Mouse (Mus musculus) limb, embryonic 12.5 days (tissue): ENCODE data around the gene Hpse2. TPM values are rescaled to one million over a fixed set of nuclear protein-coding genes. Genes with fewer than 3 reads are reported as not detected.

Source experiments
- ATAC-seq: fragments of 200-750 bp; cut with Nextera tagmentation; 2 replicates; pipeline ENCODE4 v1.8.0; 2017; ENCODE audit warnings: low read depth, moderate TSS enrichment; ENCODE audit not compliant: insufficient number of reproducible peaks, insufficient read depth, low FRiP score, low TSS enrichment
- H3K27ac ChIP-seq: fragments of 300-500 bp; sonication (generic); 2 replicates; pipeline ENCODE4 v1.5.1; 2016; ENCODE audit warnings: mild to moderate bottlenecking, moderate library complexity
- H3K27me3 ChIP-seq: fragments of 300-500 bp; sonication (generic); 2 replicates; pipeline ENCODE4 v1.6.1; 2016; ENCODE audit warnings: mild to moderate bottlenecking, moderate library complexity
- H3K36me3 ChIP-seq: fragments of 300-500 bp; sonication (generic); 2 replicates; pipeline ENCODE4 v1.6.1; 2016; ENCODE audit warnings: mild to moderate bottlenecking, moderate library complexity
- H3K4me1 ChIP-seq: fragments of 300-500 bp; sonication (generic); replicated peaks from 2 replicates; pipeline ENCODE4 v1.6.1; 2016
- H3K4me2 ChIP-seq: fragments of 300-500 bp; sonication (generic); 2 replicates; pipeline ENCODE4 v1.6.1; 2016; ENCODE audit warnings: mild to moderate bottlenecking, moderate library complexity
- H3K4me3 ChIP-seq: fragments of 300-500 bp; sonication (generic); replicated peaks from 2 replicates; pipeline ENCODE4 v1.5.1; 2016; ENCODE audit warnings: mild to moderate bottlenecking
- H3K9ac ChIP-seq: fragments of 300-500 bp; sonication (generic); replicated peaks from 2 replicates; pipeline ENCODE4 v1.6.1; 2016; ENCODE audit warnings: mild to moderate bottlenecking, moderate library complexity
- H3K9me3 ChIP-seq: fragments of 300-500 bp; sonication (generic); 2 replicates; pipeline ENCODE4 v1.6.1; 2016; ENCODE audit warnings: mild to moderate bottlenecking, moderate library complexity
- WGBS: fragments of 180-500 bp; shearing (Covaris S2); methylation state at CpG from one replicate; pipeline ENCODE4 v1.1.7; 2016; 5-methylcytosine and 5-hydroxymethylcytosine counted together
- polyA plus RNA-seq: library from polyadenylated mRNA; unstranded; fragments of >200 nt; fragmentation: Nextera tagmentation; extraction: Ambion mirVana; gene quantifications from 2 replicates; pipeline ENCODE4 v1.2.1, GENCODE M21; 2016

Hpse2 gene
- polyA plus RNA-seq, 1 experiment from 2014 or later = 10.4 TPM

GRCm38 (mm10) chr19:43155582-43155981 lies 232.6 kb downstream of the Hpse2 start:
- H3K27me3 ChIP-seq = no peaks in the 10 kb centered on the region
- no peak overlapping the region for H3K4me3 ChIP-seq
- H3K9me3 ChIP-seq = no peaks in the 10 kb centered on the region
- ATAC-seq = no peak
- H3K4me1 ChIP-seq = peaks cover 13% of the 10 kb centered on the region
- no peak overlapping the region for H3K9ac ChIP-seq
- 73% methylated on average over 5 of the region's 5 CpGs for WGBS
- no peak overlapping the region for H3K27ac ChIP-seq
- H3K36me3 ChIP-seq = no peaks in the 10 kb centered on the region
- H3K4me2 ChIP-seq = no peak overlapping the region

DNA sequence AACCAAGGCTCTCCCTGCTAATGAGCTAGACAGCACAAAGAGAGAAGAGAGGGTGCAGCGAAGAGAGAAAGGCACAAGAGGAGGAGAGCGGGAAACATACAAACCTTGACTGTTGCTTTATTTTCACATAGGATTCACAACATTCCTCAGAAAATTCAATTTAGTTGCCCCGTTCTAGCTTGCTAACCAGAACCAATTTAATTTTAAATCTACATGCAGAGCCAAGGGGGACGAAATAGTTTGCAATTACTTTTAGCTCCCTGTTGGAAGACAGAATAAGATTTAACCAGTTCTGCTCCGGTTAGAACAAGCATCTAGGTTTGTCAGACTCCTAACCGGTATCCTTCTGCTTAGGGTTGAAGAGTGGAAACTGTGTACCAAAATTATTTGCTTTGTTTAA lies 240.3 kb downstream of the Hpse2 start:
- H3K9ac ChIP-seq = no peak overlapping the region
- no peak overlapping the region for H3K27ac ChIP-seq
- ATAC-seq = no peak
- no peak overlapping the region for H3K4me2 ChIP-seq
- WGBS = 65% methylated on average over 6 of the region's 6 CpGs
- H3K4me3 ChIP-seq = no peak overlapping the region
- H3K9me3 ChIP-seq = no peaks in the 10 kb centered on the region
- peaks cover 5% of the 10 kb centered on the region; the same call in 1 of the 2 replicates for H3K4me1 ChIP-seq
- 0 out of 2 replicates have a peak, but pooled peaks cover 3% of the 10 kb centered on the region for H3K27me3 ChIP-seq
- no peaks in the 10 kb centered on the region for H3K36me3 ChIP-seq

GRCm38 (mm10) chr19:43146820-43147219 lies 241.3 kb downstream of the Hpse2 start:
- Histone ChIP-seq H3K4me2 (no peak overlapping the region), H3K27ac (peak overlapping the region; percentile 53; the same call in 1 of the 2 replicates), H3K36me3 (no peaks in the 10 kb centered on the region), H3K9ac (no peak overlapping the region), H3K4me3 (no peak overlapping the region), H3K27me3 (0 out of 2 replicates have a peak, but pooled peaks cover 3% of the 10 kb centered on the region), H3K4me1 (peaks cover 5% of the 10 kb centered on the region; the same call in 1 of the 2 replicates), H3K9me3 (no peaks in the 10 kb centered on the region)
- 31% methylated on average over 7 of the region's 7 CpGs for WGBS
- no peak for ATAC-seq

DNA sequence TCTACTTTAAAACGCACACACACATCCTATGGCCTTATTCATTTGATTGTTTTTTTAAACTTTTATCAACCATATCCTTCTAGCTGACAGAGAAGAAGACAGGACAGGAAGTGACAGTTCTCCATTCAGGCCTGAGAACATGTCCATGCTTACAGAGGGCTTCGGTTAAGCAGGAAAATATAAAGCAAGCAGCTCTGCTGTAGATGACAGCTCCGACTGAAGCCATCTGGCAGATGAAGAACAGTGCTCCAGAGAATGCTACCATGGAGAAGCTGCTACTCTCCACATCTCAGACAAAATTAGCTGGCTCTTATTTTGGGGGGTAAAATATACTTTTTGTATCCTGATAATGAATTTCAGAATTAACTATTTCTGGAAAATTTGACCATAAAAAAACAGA lies 246.5 kb downstream of the Hpse2 start:
- no peak overlapping the region for H3K9ac ChIP-seq
- ATAC-seq = no peak
- WGBS = 83% methylated on average over 3 of the region's 3 CpGs

DNA sequence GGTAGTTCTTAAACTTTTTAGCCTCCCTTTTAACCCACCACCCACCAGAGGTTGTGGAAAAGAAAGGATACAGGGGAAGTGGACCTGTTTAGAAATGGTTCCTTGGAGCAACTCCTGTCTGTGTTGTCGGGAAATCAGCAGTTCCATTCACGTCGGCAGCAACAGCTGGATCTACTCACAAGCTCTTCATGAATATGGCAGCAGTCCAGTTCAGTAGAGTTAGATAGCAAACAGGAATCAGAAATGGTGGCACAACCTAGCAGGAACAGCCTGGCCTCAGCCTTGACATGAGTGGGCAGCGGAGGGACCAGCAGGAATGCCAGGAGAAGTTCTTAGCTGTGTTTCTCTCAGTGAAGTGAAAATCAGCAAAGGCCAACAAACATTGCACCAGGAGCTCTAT lies 278.4 kb downstream of the Hpse2 start:
- H3K9ac ChIP-seq = no peak overlapping the region
- no peaks in the 10 kb centered on the region for H3K4me1 ChIP-seq
- H3K27me3 ChIP-seq = no peaks in the 10 kb centered on the region
- H3K9me3 ChIP-seq = peaks cover 9% of the 10 kb centered on the region
- H3K4me3 ChIP-seq = no peak overlapping the region
- H3K4me2 ChIP-seq = no peak overlapping the region
- ATAC-seq = no peak
- no peaks in the 10 kb centered on the region for H3K36me3 ChIP-seq
- WGBS = 90% methylated on average over 4 of the region's 4 CpGs
- no peak overlapping the region for H3K27ac ChIP-seq

More for the DNA sequence above, 246.5 kb downstream of the Hpse2 start:
- peaks cover under 1% of the 10 kb centered on the region; the same call in 1 of the 2 replicates for H3K4me1 ChIP-seq
- H3K4me2 ChIP-seq = no peak overlapping the region
- no peaks in the 10 kb centered on the region for H3K27me3 ChIP-seq
- no peaks in the 10 kb centered on the region for H3K36me3 ChIP-seq
- H3K27ac ChIP-seq = no peak overlapping the region
- H3K4me3 ChIP-seq = no peak overlapping the region
- H3K9me3 ChIP-seq = no peaks in the 10 kb centered on the region

- WGBS = 75% methylated on average over 2 of the region's 2 CpGs
- H3K9me3 ChIP-seq = no peaks in the 10 kb centered on the region
- no peaks in the 10 kb centered on the region for H3K4me1 ChIP-seq
- H3K4me2 ChIP-seq = no peak overlapping the region
- H3K9ac ChIP-seq = no peak overlapping the region
- H3K27ac ChIP-seq = no peak overlapping the region
- no peak overlapping the region for H3K4me3 ChIP-seq
- H3K27me3 ChIP-seq = no peaks in the 10 kb centered on the region
- no peaks in the 10 kb centered on the region for H3K36me3 ChIP-seq
- ATAC-seq = no peak
Measured at GRCm38 (mm10) chr19:43096915-43097314, 291.2 kb downstream of the Hpse2 start.

DNA sequence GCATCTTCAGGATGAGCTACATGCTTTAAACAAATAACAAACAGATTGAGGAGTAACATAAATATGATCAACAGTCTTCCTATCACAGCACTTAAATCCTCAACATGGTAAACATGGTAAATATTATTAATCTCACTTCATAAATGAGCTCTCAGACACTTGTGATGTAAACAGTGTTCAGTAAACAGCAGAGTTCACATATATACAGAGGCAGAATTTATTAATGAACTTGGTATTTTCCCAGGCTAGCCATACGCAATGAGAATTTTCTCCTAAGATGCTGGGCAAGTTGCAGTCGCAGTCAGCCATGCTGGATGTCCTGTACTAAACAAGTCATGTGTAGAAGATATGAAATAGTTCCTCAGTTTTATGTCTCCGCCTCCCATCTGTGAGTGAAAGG lies 300.9 kb downstream of the Hpse2 start:
- H3K9me3 ChIP-seq = no peaks in the 10 kb centered on the region
- no peaks in the 10 kb centered on the region for H3K27me3 ChIP-seq
- ATAC-seq = no peak
- H3K4me2 ChIP-seq = no peak overlapping the region
- no peak overlapping the region for H3K27ac ChIP-seq
- WGBS = 93% methylated on average over 3 of the region's 3 CpGs
- H3K4me1 ChIP-seq = no peaks in the 10 kb centered on the region
- H3K9ac ChIP-seq = no peak overlapping the region
- no peak overlapping the region for H3K4me3 ChIP-seq
- H3K36me3 ChIP-seq = no peaks in the 10 kb centered on the region

- WGBS = 69% methylated on average over 2 of the region's 2 CpGs
- ATAC-seq = no peak
- no peak overlapping the region for H3K4me3 ChIP-seq
- H3K4me2 ChIP-seq = no peak overlapping the region
- H3K9ac ChIP-seq = no peak overlapping the region
- H3K27ac ChIP-seq = no peak overlapping the region
- H3K9me3 ChIP-seq = no peaks in the 10 kb centered on the region
- no peaks in the 10 kb centered on the region for H3K36me3 ChIP-seq
- H3K27me3 ChIP-seq = no peaks in the 10 kb centered on the region
- H3K4me1 ChIP-seq = no peaks in the 10 kb centered on the region
Measured at GRCm38 (mm10) chr19:43064155-43064554, 324.0 kb downstream of the Hpse2 start.

DNA sequence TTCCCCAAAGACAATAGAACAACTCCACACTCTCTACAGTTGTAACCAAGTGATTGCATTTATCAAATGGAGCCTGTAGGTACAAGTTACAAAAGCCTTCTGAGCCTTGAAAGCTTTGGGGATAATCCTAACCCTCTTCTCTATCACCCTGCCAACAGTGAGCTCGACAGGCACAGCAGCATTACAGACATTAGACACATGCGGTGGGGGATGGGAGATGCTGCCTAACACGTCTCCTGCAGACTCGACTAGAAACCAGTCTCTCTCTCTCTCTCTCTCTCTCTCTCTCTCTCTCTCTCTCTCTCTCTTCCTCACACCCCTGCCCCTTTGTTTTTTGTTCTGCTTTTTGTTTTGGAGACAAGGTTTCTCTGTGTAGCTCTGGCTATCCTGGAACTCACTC lies 343.6 kb downstream of the Hpse2 start:
- no peak for ATAC-seq
- H3K27me3 ChIP-seq = no peaks in the 10 kb centered on the region
- H3K27ac ChIP-seq = no peak overlapping the region
- WGBS = 42% methylated on average over 4 of the region's 4 CpGs
- no peak overlapping the region for H3K4me3 ChIP-seq
- peaks cover 12% of the 10 kb centered on the region; the same call in 1 of the 2 replicates for H3K9me3 ChIP-seq
- peaks cover 8% of the 10 kb centered on the region; the same call in 1 of the 2 replicates for H3K4me1 ChIP-seq
- H3K36me3 ChIP-seq = peaks cover 8% of the 10 kb centered on the region; the same call in 1 of the 2 replicates
- no peak overlapping the region for H3K9ac ChIP-seq
- H3K4me2 ChIP-seq = no peak overlapping the region

GRCm38 (mm10) chr19:43042721-43043120 lies 345.4 kb downstream of the Hpse2 start:
- H3K4me1 ChIP-seq = peaks cover 8% of the 10 kb centered on the region; the same call in 1 of the 2 replicates
- no peak overlapping the region for H3K4me2 ChIP-seq
- ATAC-seq = no peak
- no peak overlapping the region for H3K27ac ChIP-seq
- no peak overlapping the region for H3K9ac ChIP-seq
- no peaks in the 10 kb centered on the region for H3K27me3 ChIP-seq
- no peaks in the 10 kb centered on the region for H3K36me3 ChIP-seq
- WGBS = 71% methylated on average over 2 of the region's 2 CpGs
- no peak overlapping the region for H3K4me3 ChIP-seq
- H3K9me3 ChIP-seq = no peaks in the 10 kb centered on the region

DNA sequence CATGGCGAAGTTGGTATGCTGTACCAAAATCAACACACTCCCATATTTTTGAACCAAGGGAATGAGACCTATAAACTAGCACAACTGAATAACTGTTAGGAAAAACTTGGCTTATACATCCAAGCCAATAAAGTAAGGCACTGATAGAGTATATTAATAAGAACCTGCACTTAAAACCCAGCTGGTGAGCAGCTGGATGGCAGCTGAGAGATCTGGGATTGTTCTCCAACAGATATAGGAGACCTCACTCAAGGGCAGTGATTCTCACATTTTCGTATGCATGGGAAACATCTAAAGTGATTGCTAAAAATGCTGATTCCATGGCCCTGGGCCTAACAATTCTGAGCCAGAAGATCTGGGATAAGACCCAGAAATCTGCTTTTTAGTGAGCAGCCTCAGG lies 345.9 kb downstream of the Hpse2 start:
- no peak overlapping the region for H3K9ac ChIP-seq
- no peak for ATAC-seq
- no peaks in the 10 kb centered on the region for H3K36me3 ChIP-seq
- H3K27me3 ChIP-seq = no peaks in the 10 kb centered on the region
- peaks cover 8% of the 10 kb centered on the region; the same call in 1 of the 2 replicates for H3K4me1 ChIP-seq
- no peak overlapping the region for H3K4me2 ChIP-seq
- WGBS = 77% methylated on average over 2 of the region's 2 CpGs
- no peaks in the 10 kb centered on the region for H3K9me3 ChIP-seq
- no peak overlapping the region for H3K4me3 ChIP-seq
- no peak overlapping the region for H3K27ac ChIP-seq

GRCm38 (mm10) chr19:43036381-43036780 lies 351.8 kb downstream of the Hpse2 start:
- 52% methylated on average over 4 of the region's 4 CpGs for WGBS
- no peak overlapping the region for H3K4me2 ChIP-seq

More at GRCm38 (mm10) chr19:43036381-43036780, 351.8 kb downstream of the Hpse2 start:
- H3K9me3 ChIP-seq = no peaks in the 10 kb centered on the region
- H3K36me3 ChIP-seq = no peaks in the 10 kb centered on the region
- no peak overlapping the region for H3K4me3 ChIP-seq
- H3K9ac ChIP-seq = no peak overlapping the region
- H3K4me1 ChIP-seq = peaks cover 6% of the 10 kb centered on the region; the same call in 1 of the 2 replicates
- no peak overlapping the region for H3K27ac ChIP-seq
- no peak for ATAC-seq
- H3K27me3 ChIP-seq = no peaks in the 10 kb centered on the region
